Mouse (Mus musculus) layer of hippocampus, adult 9-11 months (tissue): Measurements from ENCODE around the gene Syne1.

Experiments used
- DNase-seq: peaks from one replicate; pipeline ENCODE4 v3.0.0; 2022

Syne1 gene

DNA sequence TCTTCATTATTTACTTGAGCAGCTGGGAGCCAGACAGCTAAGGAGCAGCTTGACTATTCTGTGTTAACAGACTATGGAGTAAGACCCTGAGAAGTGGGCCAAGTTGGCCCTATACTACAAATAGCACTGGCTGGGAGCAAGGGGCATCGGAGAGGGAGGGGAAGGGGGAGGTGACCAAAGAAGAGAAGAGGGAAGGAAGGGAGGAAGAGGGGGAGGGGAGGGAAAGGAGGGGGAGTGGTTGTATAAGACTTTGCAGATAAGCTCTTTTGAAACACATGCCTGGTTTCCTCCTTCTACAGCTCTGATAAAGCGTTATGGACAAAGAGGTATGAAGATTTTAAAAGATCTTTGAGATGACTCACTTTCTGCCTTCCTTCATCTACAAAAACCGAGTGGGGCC is 36.0 kb downstream of the Syne1 start:
- no peak for DNase-seq

DNA sequence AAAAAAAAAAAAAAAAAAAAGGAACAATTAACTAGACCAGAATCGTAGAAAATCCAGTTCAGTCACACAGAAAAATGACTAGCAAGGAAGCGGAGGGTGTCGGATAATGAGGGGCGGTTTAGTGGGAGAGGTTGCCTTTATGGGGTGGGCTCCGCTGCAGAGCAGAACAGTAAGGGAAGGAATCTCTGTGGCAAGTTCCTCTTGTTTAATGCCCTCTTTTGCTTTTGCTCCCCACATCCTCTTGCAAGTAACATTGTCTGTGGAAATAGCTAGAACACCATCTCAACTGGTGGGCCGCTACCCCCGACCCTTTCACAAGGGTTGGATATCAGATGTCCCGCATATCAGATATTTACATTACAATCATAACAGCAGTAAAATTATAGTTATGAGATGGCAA is 37.1 kb downstream of the Syne1 start:
- DNase-seq: no peak

DNA sequence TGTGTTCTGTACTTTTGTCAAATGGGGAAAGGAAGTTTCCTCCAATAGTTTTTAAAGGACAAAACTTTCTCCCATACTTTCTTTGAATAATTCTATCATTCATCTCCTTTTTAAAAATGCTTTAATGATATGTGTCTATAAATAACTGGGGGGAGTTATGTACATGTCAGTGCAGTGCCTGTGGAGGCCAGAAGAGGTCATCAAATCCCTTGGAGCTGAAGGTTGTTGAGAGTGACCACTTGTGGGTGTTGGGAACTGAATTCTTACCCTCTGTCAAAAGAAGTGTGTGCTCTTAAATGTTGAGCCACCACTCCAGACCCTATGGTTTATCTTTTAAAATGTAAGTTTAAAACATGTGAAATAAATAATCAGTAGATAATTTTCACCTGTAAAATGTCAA is 39.0 kb downstream of the Syne1 start:
- DNase-seq: no peak

DNA sequence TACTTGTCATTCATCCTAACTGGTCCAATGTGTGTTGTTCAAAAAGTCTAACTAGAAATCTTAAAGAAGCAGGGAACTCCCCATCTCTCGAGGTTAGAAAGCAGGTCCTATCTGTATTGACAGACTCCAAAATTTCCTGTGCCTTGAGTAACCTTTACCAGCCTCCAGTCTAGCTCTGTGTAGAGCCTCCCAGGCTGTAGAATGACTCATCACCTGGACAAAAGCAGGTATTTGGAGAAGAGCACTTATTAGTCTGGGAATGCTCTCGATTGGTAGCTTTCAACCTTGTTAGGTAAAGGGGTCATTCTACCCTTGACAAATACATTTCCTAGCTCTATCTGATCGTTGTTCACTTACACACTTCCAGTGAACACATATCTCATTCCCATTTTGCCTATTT is 39.9 kb downstream of the Syne1 start:
- DNase-seq: no peak

DNA sequence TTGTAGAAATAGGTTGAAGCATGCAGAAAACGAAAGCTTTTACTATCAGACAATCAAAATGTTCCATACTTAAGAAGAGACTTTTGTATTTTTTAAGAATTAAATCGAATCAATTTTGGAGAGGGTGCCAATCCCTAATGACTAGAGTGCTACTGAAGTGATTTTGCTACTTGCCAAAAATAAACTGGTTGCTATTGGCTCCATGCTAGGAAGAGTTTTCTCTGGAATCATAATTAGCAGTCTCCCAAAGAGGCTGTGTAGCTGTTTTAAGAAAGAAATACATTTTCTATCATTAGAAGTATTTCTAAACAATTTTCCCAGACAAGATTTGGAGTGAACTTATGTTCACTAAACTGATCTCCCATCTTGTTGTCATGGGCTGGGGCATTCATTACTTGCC is 43.8 kb downstream of the Syne1 start:
- no peak for DNase-seq

DNA sequence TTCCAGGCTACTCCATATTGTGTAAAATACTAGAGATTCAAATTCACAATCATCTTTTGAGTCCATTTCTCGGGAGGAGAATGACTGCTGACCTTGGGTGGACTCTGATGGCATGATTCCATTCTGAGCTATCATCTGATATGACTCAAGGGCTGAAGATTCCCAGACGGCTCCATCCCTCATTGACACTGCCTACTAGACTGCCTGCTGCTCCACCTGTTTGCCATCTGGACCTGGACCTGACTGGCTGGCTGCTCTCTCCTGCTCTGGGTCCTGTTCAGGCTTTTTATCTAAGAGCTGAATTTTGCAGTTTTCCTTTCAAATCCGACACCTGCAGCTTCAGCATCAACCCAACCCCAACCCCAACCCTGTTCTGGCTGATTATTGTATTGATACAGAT is 46.5 kb downstream of the Syne1 start:
- no peak for DNase-seq

DNA sequence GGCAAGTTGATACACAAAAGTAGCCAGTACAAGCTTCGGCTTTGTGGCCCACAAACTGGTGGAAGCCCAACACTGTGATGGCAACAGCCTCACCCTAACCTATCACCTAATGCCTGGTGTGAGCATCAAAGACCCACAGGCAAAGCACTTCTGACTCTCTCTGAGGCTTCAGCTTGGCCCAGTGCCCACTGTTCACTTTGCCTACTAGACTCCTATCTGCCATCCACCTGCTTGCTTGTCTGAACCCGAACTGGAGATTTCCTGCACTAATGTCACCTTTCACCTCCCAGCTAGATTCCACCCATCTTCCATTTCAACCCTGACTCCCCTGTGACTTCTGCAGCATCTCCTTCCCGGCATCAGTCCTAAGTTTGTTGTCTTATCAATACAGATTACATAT is 47.4 kb downstream of the Syne1 start:
- no peak for DNase-seq

DNA sequence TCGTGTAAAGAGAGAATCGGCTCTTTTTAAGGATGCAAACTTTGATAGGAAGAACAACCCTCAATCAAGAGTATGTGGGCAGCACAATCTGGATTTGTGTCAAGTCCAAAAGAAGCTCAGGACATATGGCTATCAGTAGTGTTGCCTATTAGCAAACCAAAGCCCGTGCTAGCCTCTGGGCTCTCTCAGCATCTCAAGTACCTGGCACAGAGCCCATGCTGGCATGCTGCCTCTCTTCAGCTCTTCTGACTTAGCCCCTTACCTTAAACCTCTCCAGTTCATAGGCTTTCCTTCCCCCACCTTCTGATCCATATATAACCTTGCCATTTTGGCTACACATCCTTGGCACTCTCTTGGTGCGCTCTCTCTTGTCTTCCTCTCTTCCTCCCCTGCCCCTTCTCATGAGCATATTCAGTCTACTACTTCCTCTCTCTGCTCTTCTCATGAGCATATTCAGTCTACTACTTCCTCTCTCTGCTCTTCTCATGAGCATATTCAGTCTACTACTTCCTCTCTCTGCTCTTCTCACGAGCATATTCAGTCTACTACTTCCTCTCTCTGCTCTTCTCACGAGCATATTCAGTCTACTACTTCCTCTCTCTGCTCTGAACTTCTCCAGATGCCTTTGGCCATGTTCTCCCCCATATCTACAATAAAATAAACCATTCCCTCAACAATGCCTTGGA is 51.5 kb downstream of the Syne1 start:
- DNase-seq: peak; percentile 23

DNA sequence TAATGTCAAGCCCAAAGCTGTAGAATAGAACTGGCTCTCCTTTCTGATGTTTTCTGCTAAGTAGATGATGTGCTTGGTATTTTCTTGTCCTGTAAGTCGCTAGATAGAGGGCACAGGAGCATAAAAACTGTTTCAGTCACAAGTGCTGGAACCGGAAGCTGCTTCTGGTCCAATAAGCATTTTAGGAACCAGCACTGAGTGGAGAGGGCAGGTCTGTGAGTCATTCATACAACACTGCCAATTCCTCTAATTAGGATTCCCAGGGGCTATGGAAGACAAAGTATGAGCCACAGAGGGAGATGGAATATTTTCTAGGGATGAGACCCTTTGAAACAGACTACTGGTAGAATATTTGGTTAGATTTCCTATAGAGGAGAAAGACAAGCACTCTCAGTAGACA is 53.4 kb downstream of the Syne1 start:
- no peak for DNase-seq

DNA sequence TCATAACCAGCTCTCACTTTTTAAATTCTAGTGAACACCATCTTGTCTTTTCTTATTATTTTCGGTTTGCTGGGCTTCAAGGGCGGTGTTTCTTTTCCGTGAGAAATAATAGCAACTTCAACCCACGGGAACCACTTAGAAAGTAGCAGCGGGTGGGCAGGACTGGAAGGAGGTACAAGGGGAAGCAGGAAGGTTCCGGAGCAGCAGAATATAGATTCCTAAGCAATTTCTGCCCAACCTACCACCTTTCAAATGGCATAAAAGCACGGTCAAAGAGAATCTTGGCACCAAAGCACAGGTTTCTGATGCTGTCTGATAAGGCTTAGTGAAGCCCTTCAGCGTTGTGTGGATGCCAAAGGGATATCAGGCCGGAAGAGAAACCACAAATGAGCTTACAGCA is 60.2 kb downstream of the Syne1 start:
- DNase-seq: no peak

DNA sequence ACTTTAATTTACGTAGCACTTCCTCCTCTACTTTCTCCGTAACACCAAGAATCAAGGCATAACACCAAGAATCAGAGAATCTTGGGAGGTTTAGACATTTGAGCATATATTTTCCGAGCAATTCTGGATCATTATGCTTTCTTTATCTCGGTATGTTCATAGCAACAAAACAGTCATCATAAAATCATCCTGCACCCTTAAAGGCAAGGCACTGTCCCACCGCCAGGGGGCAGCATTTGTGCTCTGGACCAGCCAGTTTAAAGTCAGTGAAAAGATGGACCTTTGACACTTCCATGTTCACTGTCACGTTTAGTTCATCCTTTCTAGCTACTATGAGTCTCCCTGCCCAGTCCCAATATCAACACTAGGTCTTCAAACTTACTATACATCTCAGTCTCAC is 61.3 kb downstream of the Syne1 start:
- DNase-seq: no peak

DNA sequence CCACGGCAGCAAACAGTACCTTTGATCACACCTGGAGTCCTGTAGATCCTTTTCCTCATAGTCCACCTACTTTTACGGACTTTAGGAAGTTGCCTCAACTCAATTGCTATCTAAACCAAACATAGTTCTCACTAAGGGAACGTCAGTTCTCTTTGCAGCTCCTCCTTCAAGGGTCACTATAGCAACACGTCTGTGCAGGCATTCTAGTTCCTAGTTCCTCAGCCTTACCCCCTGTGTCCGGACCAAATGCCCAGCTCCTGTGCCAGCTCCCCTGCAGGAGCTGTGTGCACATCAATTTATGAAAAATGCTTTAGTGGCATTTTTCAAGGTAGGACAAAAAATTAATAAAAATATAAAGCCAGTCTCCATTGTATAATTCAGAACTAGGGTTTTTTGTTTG is 63.2 kb downstream of the Syne1 start:
- no peak for DNase-seq

DNA sequence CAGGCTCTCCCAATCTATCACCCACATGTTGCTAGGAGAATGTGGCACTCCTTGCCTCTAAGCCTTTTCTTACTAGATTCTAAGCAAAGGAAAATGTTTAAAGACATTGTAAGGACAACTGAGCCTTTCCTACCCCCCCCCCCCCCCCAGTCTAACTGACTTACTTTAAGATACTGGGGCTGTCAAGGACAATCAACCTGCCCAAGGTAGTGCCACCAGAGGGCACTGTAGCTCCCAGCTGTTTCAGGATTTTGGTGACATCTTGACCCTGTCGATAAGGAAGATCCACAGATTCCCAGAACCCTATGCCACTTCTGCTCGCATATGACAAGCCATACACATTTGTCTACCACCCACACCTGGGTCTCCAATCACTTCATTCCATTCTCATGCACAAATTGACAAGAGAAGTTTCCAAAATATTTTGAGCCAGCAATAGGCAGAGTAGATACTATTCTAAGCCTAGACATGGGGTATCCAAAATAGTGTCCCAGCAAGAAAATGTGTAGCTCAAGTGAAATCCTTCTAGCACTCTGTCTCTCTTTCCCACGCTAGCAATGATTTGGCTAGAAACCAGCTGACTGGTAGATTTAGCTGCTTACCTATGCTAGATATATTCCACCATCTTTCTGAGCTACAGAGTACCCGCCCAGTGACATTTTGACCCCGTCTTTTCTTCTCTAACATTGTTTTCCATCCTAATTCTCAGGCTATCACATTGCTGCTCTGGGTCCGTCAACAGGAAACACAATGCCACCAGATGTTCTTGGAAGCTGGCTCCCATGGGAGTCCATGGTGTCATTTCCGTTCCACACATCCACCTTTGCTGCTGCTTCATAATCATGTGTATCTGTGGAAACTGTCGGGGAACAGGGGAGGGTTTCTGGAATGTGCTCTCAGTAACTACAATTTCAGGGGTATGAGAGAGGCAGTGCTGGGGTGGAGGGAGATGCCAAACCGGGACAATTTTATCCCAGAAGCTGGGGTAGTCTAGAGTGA is 70.4 kb downstream of the Syne1 start:
- DNase-seq: no peak

DNA sequence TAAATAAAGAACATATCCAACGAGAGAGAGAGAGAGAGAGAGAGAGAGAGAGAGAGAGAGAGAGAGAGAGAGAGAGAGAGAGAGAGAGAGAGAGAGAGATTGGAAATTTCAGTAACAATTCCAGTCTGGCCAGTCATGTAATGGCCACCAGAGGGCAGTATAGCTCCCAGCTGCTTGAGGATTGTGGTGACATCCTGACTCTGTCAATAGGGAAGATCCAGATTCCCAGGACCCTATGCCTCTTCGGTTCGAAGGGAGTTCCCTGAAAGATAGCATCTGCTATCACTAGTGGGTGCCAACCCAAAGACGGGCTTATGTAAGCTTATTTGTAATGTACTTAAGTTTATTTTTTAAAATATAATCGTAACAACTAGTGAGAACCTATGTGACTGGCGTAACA is 71.2 kb downstream of the Syne1 start:
- DNase-seq: no peak

DNA sequence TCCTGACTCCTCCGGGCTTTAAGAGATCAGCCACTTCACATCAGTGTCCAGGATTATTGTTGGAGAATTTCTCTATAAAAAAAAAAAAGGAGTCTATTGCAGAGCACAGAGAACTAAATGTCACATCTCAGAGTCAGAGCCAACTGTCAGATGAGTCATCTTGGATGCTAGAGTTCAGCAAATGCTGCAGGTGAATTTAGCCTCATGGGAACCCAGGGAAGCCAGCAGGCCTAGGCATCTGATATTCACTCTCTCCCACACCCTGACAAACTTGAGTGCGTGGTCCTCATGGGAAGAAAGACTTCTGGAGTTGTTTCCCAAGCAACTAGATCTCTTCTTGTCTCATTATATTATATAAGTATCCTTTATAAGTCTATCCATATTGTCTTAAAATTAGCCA is 82.6 kb downstream of the Syne1 start:
- peak; percentile 6 for DNase-seq

DNA sequence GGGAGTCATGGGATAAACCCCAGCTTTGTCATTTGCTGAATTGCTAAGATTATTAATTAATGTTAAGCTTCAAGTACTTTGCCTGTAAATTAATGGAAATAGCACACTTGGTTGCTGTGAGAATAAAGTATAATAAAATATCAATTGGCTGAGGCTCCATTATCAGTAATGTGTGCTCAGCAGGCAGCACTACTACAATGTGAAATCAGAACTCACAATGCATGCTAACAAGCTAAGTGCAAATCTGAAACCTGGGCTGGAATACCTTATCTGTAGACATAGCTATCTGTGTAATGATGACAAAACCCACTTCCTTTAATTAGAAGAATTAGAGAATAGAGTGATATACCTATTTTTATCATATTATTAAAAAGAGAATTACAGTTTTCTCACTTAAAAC is 97.5 kb downstream of the Syne1 start:
- DNase-seq: no peak

DNA sequence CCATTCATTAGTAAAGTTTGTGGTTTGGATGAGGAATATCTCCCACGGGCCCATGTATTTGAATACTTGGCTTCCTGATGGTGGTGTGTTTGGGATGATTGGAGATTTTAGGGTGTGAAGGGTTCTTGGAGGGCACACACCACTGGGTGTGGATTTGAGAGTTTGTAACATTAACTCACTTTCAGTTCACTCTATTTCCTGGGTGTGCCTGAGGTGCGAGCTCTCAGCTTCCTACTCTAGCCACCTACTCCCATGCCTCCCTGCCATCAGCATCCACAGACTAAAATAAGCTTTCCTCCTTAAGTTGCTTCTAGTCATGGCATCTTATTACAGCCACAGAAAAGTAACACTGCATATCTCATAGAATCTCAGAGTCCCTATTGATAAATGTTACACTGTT is 101.3 kb downstream of the Syne1 start:
- DNase-seq: no peak

DNA sequence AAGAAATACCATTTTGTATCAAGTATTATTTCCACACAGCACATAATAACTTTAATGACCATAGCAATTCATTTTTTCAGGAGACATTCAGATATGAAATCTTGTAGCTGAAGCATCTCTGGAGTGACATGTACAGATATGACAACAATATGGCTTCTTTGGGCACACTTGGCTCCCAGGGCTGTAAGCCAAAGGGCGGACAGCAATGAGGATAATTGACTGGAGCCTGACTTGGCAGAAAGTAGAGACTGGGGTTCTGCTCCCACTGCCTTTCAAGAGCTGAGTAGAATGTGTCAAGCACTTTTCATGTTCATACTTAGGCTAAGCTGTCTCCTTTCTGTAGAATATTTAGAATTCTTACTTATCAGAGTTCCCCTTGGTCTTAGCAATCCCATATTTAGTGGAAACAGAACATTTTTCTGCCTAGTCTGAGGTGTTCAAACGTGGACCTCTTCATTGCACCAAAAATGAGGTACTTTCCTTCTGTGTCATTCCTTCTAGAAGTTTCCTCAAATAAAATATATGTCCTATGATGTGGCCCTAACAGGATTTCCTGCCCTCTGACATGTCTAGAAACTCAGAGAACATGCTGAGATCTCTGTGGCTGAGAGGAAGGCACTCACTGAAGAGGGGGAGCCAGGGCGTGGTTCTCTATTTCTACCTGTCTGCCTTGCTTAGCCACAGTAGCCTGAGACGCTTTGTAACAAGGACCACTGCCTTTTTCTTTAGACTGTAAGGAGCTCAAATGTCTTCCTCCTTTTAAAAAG is 103.1 kb downstream of the Syne1 start:
- no peak for DNase-seq

DNA sequence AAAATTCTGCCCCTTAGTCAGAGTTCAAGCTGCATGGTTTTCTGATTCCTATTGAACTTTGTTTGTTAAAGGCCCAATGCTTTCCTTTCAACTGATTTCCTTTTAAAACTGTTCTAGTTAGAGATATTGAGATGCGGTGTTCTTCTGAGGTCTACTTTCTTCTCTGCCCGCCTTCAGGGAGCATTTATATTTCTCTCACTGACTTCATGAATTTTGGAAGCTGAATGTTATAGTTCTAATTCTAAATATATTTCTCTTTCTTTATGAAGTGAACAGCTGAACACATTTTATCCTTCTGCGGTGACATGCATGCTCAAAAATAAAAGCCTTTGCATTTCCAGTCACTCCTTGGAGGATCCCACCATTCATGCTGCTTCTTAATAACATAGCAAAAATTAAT is 106.0 kb downstream of the Syne1 start:
- DNase-seq: no peak

DNA sequence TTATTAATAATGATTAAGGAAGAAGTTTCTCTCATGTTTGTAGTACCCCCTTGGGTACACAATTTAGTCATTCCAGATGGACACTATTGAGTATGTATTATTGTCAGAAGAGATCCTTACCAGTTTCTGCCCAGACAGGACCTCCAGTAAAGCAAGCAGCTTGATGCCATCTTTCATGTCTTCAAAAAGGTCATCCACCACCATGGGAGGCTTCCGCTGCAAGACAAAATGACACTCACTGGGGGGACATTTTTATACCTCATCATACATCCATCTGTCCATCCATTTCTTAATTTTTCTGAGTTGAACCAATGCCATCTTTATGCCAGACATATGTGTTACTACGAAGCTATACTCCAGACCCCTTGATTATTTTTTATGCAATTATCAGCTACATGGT is 108.3 kb downstream of the Syne1 start:
- no peak for DNase-seq

DNA sequence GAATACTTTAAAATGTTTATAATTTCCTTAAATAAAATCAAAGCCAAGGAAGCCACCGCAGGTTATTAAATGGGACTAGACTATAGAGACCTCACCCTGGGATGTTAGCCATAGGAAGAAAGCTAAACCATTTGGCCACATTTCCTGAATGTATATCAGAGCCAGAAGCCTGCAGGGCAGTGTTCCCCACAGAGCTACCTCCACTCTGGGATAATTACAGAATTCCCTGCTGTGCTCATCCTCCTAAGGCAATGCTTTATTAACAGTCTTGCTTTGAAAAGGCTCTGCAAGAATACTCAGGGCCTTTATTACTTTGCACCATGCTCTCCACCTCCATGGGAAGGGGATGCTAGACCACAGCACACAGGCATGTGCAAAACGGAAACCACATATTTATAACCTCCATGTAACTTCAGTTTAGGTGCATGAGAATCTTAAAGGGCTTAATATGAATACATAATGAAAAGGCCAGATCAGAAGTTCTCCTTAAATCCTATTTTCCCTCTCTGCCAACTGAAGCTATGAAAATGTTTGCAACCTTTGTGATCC is 111.4 kb downstream of the Syne1 start:
- DNase-seq: no peak

DNA sequence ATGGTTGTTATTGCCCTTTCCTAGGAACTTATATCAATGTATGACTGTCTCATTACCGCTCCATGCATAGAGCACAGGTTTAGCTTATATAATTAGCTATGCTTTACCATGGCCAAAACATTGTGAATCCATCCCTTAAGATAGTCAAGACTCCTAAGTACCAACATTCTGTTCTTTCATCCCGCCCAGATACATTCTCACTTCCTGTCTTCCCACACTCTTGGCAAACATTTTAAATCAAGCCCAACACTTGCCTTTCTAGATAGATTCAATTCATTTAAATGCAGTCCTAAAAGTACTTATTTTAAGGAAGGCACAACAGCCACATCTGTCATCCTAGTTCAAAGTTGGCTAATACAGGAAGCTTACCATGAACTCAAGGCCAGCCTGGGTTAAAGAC is 113.5 kb downstream of the Syne1 start:
- DNase-seq: no peak

DNA sequence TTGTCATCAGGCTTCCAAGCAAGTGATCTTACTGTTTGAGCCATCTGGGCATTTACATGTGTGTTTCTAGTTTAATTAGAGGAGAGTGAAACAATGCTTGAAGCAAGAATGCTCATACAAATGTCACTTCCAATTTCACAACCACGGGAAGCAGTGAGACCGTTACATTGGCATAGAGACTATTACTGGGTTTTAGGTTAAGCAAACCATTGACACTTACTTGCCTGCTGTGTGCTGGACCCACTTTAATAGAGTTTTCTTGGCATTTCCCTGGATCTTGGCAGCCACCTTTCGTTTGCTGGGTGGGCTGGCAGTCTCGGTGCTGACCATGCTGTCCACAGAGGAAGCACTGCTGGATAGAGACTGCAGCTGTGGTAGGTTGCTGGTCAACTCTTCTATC is 127.3 kb downstream of the Syne1 start:
- DNase-seq: peak; percentile 9
